Mouse (Mus musculus) layer of hippocampus, adult 9-11 months (tissue): ENCODE data around the gene Nlrp1a.

Experiments
- DNase-seq: peaks from one replicate; pipeline ENCODE4 v3.0.0; 2022

Gene Nlrp1a

GRCm38 (mm10) chr11:71144661-71145060, at the start of gene Nlrp1a:
TSS of gene Nlrp1a (minus strand) at chr11:71144704.
- peak; percentile 62 for DNase-seq

GRCm38 (mm10) chr11:71169633-71170032, 25.1 kb upstream of the Nlrp1a start:
- DNase-seq, result no peak

- no peak for DNase-seq
Measured at GRCm38 (mm10) chr11:71164139-71164538, 19.6 kb upstream of the Nlrp1a start.

GRCm38 (mm10) chr11:71159439-71160136, 15.1 kb upstream of the Nlrp1a start:
- DNase-seq, result no peak

DNA sequence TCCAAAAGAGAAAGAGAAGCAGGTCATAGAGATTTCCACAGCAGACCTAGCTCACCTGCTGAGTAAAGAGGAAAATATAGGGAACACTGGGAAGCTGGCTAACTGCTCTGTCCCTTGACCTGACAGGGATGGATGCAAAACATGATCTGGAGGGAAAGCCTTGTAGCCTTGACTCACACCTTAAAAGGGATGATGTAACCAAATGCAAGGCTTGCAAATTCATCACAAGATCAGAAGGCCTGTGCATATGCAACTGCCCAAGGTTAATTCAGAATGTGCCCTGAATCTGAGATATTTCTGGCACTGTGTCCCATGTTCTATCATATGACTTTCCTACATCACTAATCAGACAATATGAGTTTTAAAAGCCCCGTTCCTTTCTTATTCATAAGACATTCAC, 10.8 kb upstream of the Nlrp1a start:
- DNase-seq, result no peak

- no peak for DNase-seq
Measured at GRCm38 (mm10) chr11:71142031-71142430, 2.5 kb downstream of the Nlrp1a start.

- no peak for DNase-seq
Measured at GRCm38 (mm10) chr11:71107128-71107527, 37.4 kb downstream of the Nlrp1a start.

DNA sequence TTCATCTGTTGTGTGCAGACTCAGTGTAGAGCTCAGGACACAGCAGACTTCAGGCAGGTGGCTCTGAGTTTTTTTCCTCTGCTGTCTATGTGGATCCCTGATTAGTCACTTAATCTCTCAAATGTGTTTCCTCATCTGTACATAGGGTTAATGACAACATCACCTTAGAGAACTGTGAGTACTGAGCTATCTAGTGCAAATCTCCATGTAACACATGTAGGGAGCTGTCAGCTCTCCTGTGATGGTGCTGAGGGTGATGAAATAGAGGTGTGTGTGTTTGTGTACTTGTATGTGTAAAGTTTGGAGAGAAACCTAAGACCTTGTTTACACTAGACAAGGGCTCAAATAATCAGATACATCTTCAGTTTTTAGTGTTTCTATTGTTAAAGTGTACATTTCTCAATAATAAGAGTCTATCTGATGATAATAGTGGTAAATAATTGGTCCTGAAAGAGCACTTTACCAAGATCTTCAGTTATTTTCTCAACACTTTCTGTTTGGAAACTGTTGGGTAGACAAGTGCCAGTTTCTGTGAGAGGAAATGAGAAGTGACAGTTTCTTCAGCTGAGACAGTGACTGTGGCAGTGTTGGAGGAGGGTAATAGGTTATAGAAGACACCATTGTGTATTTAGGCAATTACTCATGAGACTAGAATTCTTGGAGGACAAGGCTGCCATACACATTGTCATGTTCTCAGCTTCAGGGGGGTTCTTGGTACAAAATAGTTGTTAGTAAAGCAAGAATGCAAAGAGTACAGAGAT, 38.1 kb downstream of the Nlrp1a start:
- DNase-seq, result no peak

DNA sequence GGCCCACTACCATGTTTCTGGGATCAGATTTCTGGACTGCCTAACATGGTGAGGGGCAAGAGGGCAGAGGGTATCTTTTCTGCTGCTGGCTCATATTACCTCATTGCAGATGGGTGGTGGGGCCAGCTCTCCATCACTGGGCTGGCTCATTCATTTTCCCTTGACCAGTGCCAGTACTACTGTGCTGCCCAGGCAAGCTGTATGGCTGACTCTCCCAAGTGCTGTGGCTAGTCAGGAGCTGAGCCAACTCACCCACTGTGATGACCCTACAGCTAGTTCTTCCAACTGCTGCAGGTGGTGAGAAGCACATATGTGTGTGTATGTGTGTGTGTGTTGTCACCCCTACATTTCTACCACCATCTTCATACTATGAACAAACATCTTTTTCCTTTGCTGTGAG, 40.6 kb downstream of the Nlrp1a start:
- no peak for DNase-seq

GRCm38 (mm10) chr11:71076342-71076741, 68.2 kb downstream of the Nlrp1a start:
- no peak for DNase-seq

DNA sequence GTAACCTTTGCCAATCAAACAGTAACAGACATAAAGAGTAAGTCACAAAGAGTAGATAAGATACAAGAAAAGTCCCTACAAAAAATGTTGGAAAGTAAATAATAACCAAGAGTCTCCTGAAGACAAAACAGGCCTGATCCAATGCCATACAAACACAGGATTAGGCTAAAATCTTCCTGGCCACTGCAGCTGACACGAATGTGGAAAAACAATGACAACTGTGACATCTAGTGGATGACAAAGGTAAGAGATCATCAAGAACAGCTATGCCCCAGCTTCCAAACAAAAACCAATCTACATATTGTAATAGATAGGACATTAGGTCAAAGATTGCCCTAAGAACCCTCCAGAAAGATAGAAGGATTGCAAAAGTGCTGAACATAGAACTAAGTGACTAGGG, 92.0 kb downstream of the Nlrp1a start:
- no peak for DNase-seq
